Mouse (Mus musculus) ES-Bruce4 (cell line): ENCODE measurements around the gene Ckm. TPM values are rescaled to one million over a fixed set of nuclear protein-coding genes. Genes with fewer than 3 reads are reported as not detected.

Experiments used
- H3K27ac ChIP-seq: 2 replicates; pipeline ENCODE4 v1.5.1; 2012; ENCODE audit warnings: low read length, inconsistent platforms; ENCODE audit not compliant: insufficient read depth
- H3K27me3 ChIP-seq: 2 replicates; pipeline ENCODE4 v1.6.1; 2012; ENCODE audit warnings: mild to moderate bottlenecking, low read length, inconsistent platforms; ENCODE audit not compliant: control insufficient read depth, poor library complexity, insufficient read depth, severe bottlenecking
- H3K36me3 ChIP-seq: 2 replicates; pipeline ENCODE4 v1.6.1; 2012; ENCODE audit warnings: inconsistent platforms, mild to moderate bottlenecking, low read length, moderate library complexity; ENCODE audit not compliant: control insufficient read depth, poor library complexity, insufficient read depth, severe bottlenecking
- H3K4me1 ChIP-seq: one replicate; pipeline ENCODE4 v1.8.1; 2011; ENCODE audit warnings: low read length; ENCODE audit not compliant: control insufficient read depth, insufficient read depth
- H3K4me3 ChIP-seq: 2 replicates; pipeline ENCODE4 v1.5.1; 2011; ENCODE audit warnings: low read depth, mild to moderate bottlenecking, low read length
- H3K9ac ChIP-seq: 2 replicates; pipeline ENCODE4 v1.6.1; 2012; ENCODE audit warnings: low read depth, mild to moderate bottlenecking, inconsistent platforms; ENCODE audit not compliant: poor library complexity, severe bottlenecking
- H3K9me3 ChIP-seq: replicated peaks from 2 replicates; pipeline ENCODE4 v1.6.1; 2012; ENCODE audit warnings: mild to moderate bottlenecking, low read length, inconsistent platforms; ENCODE audit not compliant: control insufficient read depth, poor library complexity, insufficient read depth, severe bottlenecking
- CTCF ChIP-seq: IDR thresholded peaks from one replicate; pipeline ENCODE4 v1.8.1; 2011; ENCODE audit warnings: low read depth, low read length
- EP300 ChIP-seq: IDR thresholded peaks from 2 replicates; pipeline ENCODE4 v1.6.1; 2011; ENCODE audit warnings: low read depth, low read length; ENCODE audit not compliant: insufficient read depth
- POLR2A ChIP-seq: IDR thresholded peaks from one replicate; pipeline ENCODE4 v1.8.1; 2011; ENCODE audit warnings: low read length; ENCODE audit not compliant: insufficient read depth
- polyA plus RNA-seq: library from polyadenylated mRNA; stranded (reverse); fragments of >200 nt; gene quantifications from 2 replicates; pipeline ENCODE4 v1.2.4, GENCODE M21; 2011; ENCODE audit warnings: low read depth; ENCODE audit not compliant: missing spikeins, insufficient read depth, insufficient read length

Ckm gene
- polyA plus RNA-seq, 1 experiment: not detected

- TF ChIP-seq POLR2A (no peak), EP300 (no peak), CTCF (no peak)
Measured at GRCm38 (mm10) chr7:19457414-19458071, 53.0 kb downstream of the Ckm start.

GRCm38 (mm10) chr7:19458072-19458486 is 53.5 kb downstream of the Ckm start:
- Histone ChIP-seq H3K9me3 (no peaks in the 10 kb centered on the region), H3K27me3 (no peaks in the 10 kb centered on the region), H3K9ac (peak overlapping the region; percentile 91), H3K36me3 (no peaks in the 10 kb centered on the region; the same call in 1 of the 2 replicates), H3K4me1 (no peaks in the 10 kb centered on the region), H3K4me3 (peak overlapping the region; percentile 93), H3K27ac (no peak overlapping the region)
- TF ChIP-seq CTCF (no peak), POLR2A (no peak), EP300 (no peak)

More at GRCm38 (mm10) chr7:19457414-19458071, 53.0 kb downstream of the Ckm start:
- peak overlapping the region; percentile 93 for H3K4me3 ChIP-seq
- H3K27me3 ChIP-seq: no peaks in the 10 kb centered on the region
- H3K27ac ChIP-seq: no peak overlapping the region
- no peaks in the 10 kb centered on the region for H3K9me3 ChIP-seq
- no peaks in the 10 kb centered on the region; the same call in 1 of the 2 replicates for H3K36me3 ChIP-seq
- H3K4me1 ChIP-seq: no peaks in the 10 kb centered on the region
- peak overlapping the region; percentile 91 for H3K9ac ChIP-seq

GRCm38 (mm10) chr7:19458591-19459111 is 54.1 kb downstream of the Ckm start, which contains the start of gene Mark4:
Mark4 (minus strand) TSS chr7:19458821.
- Histone ChIP-seq H3K27ac (peak within 1 kb of the TSS; percentile 10; the same call in 1 of the 2 replicates), H3K4me1 (no peaks in the 10 kb centered on the region), H3K36me3 (no peaks in the 10 kb centered on the region; the same call in 1 of the 2 replicates), H3K9me3 (no peaks in the 10 kb centered on the region), H3K27me3 (no peaks in the 10 kb centered on the region), H3K4me3 (peak within 1 kb of the TSS; percentile 93), H3K9ac (peak within 1 kb of the TSS; percentile 91)
- peak; percentile 57 for TF ChIP-seq POLR2A
- no peak for TF ChIP-seq CTCF
- no peak for TF ChIP-seq EP300

GRCm38 (mm10) chr7:19459144-19459870 is 54.7 kb downstream of the Ckm start:
- H3K27me3 ChIP-seq: no peaks in the 10 kb centered on the region
- H3K27ac ChIP-seq: peak overlapping the region; percentile 10; the same call in 1 of the 2 replicates
- TF ChIP-seq CTCF (no peak), EP300 (no peak), POLR2A (no peak)
- no peaks in the 10 kb centered on the region for H3K4me1 ChIP-seq
- peak overlapping the region; percentile 92 for H3K4me3 ChIP-seq
- no peaks in the 10 kb centered on the region; the same call in 1 of the 2 replicates for H3K36me3 ChIP-seq
- no peaks in the 10 kb centered on the region for H3K9me3 ChIP-seq
- peak overlapping the region; percentile 91 for H3K9ac ChIP-seq

GRCm38 (mm10) chr7:19460500-19460899 is 55.9 kb downstream of the Ckm start:
- H3K4me1 ChIP-seq: no peaks in the 10 kb centered on the region
- 0 out of 2 replicates have a peak overlapping the region, but pooled peaks have one; percentile 10 for H3K27ac ChIP-seq
- no peaks in the 10 kb centered on the region; the same call in 1 of the 2 replicates for H3K36me3 ChIP-seq
- H3K9ac ChIP-seq: no peak overlapping the region
- H3K27me3 ChIP-seq: no peaks in the 10 kb centered on the region
- H3K4me3 ChIP-seq: no peak overlapping the region
- no peaks in the 10 kb centered on the region for H3K9me3 ChIP-seq
- TF ChIP-seq POLR2A (no peak), EP300 (0 out of 2 replicates have a peak, but pooled peaks have one; percentile 43), CTCF (no peak)
